In the genomic region with DNA sequence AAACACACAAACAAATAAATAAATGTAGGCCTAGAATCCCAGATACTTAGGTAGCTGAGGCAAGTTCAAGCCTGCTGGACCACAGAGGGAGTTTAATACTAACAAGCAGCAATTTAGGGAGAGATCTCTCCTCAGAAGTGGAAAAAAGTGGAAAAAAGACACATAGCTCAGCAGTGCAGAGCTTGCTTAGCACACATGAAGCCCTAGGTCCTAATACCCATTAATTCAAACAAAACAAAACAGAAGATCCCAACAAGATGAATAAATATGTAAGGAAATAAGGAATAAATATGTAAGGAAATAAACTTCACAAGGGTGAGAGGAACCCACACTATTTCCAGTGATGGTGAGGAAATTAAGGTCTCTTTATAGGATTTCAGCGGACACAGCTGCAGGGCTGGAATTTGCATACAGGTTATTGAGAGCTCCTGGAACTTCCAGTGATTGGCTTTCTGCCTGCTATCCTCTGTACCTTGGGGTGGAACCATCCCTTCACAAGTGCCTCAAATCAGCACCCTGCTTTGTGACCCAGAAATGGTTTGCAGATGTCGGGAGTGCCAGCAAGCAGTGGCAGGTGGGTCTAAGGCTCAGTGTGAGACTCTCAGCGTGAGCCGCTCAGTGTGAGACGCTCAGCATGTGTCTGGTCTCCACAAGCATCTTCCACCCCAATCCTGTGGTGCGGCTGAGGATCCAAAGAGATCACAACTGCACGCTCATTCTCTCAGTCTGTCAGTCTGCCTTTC, we compare ENCODE assay signal across 23 mouse cellular contexts. TPM values are rescaled to one million over a fixed set of nuclear protein-coding genes. Genes with fewer than 3 reads are reported as not detected.
"Had no signal": no experiment of that assay in that cellular context is flagged by ENCODE, and none has a peak within 500 bp of the region (broad histone marks: within the 10 kb centered on the region; RNA-seq: fewer than 3 reads in every experiment).

No protein-coding gene starts in this region.

- H3K4me3 ChIP-seq: heart, embryonic 10.5 days; heart, embryonic 12.5 days; hindbrain, embryonic 10.5 days; hindbrain, embryonic 12.5 days; intestine, embryonic 15.5 days; layer of hippocampus, adult 2 months; left cerebral cortex, adult 2 months; limb, embryonic 10.5 days; limb, embryonic 12.5 days; liver, embryonic 13.5 days had no signal

- DNase-seq: gastrocnemius, postnatal 25 days; heart, adult 18-20 months; heart, postnatal 10 days; heart, postnatal 4 days; kidney, adult 18-20 months; kidney, adult 8-10 months; kidney, postnatal 10 days; kidney, postnatal 4 days; liver; liver, embryonic 13.5 days had no signal

- H3K27ac ChIP-seq: heart, embryonic 10.5 days; hindbrain, embryonic 10.5 days; hindbrain, embryonic 12.5 days; hindbrain, embryonic 14.5 days; intestine, embryonic 15.5 days; layer of hippocampus, adult 2 months; left cerebral cortex, adult 2 months; limb, embryonic 10.5 days; limb, embryonic 12.5 days; liver, embryonic 13.5 days had no signal

RNA-seq across cellular contexts. Expression of a gene that starts 35.9 kb away (rescaled TPM):
- total RNA-seq: gastrocnemius, adult 8-10 months; gastrocnemius, postnatal 25 days; granulocyte monocyte progenitor cell, adult 5-6 weeks; heart, postnatal 25 days had no signal
